Mouse (Mus musculus): ENCODE data around the gene Pappa2.

DNA sequence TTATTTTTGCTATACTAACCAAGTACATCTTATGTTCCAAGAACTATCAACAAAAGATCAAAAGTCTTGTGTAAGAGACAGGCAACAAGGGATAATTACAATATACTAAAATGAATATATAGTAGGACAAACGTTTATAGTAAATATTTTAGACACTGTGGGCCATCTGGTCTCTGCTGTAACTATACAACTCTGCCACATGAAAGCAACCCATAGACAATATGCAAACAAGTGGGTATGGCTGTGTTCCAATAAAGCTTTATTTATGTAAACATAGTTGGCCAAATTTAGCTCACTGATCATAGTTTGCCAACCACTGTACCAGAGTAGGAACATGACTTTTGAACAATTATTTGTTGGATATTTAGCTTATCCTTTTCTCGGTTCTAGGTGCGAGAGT lies 50.9 kb downstream of the Pappa2 start:
- TF ChIP-seq CTCF (IDR thresholded peaks at IDR 0.05; ENCODE audit: low read depth, low read length) (no peak), POLR2A (IDR thresholded peaks at IDR 0.05; ENCODE audit: borderline replicate concordance, low read depth, low read length) (no peak)
